Mouse (Mus musculus) midbrain, embryonic 16.5 days (tissue): ENCODE results near the gene Rgs13. TPM values are rescaled to one million over a fixed set of nuclear protein-coding genes. Genes with fewer than 3 reads are reported as not detected.

ENCODE experiments used
- ATAC-seq: fragments of 200-750 bp; cut with Nextera tagmentation; 2 replicates; pipeline ENCODE4 v1.8.0; 2017; ENCODE audit warnings: moderate TSS enrichment
- H3K27ac ChIP-seq: fragments of 300-500 bp; sonication (generic); 2 replicates; pipeline ENCODE4 v1.5.1; 2014; ENCODE audit warnings: mild to moderate bottlenecking, low read length, mixed read lengths
- H3K27me3 ChIP-seq: fragments of 300-500 bp; sonication (generic); 2 replicates; pipeline ENCODE4 v1.6.1; 2014; ENCODE audit warnings: low read depth, low read length, mixed read lengths; ENCODE audit not compliant: control insufficient read depth, insufficient read depth
- H3K36me3 ChIP-seq: fragments of 300-500 bp; sonication (generic); 2 replicates; pipeline ENCODE4 v1.6.1; 2014; ENCODE audit warnings: mild to moderate bottlenecking, low read length, moderate library complexity, mixed read lengths; ENCODE audit not compliant: control insufficient read depth, insufficient read depth
- H3K4me1 ChIP-seq: fragments of 300-500 bp; sonication (generic); 2 replicates; pipeline ENCODE4 v1.6.1; 2014; ENCODE audit warnings: mild to moderate bottlenecking, low read length, mixed read lengths; ENCODE audit not compliant: control insufficient read depth, insufficient read depth
- H3K4me2 ChIP-seq: fragments of 300-500 bp; sonication (generic); 2 replicates; pipeline ENCODE4 v1.6.1; 2014; ENCODE audit warnings: mild to moderate bottlenecking, low read length, mixed read lengths
- H3K4me3 ChIP-seq: fragments of 300-500 bp; sonication (generic); 2 replicates; pipeline ENCODE4 v1.5.1; 2014; ENCODE audit warnings: low read depth, mild to moderate bottlenecking, low read length, moderate library complexity, mixed read lengths
- H3K9ac ChIP-seq: fragments of 300-500 bp; sonication (generic); 2 replicates; pipeline ENCODE4 v1.6.1; 2014; ENCODE audit warnings: low read depth, low read length, mixed read lengths
- H3K9me3 ChIP-seq: fragments of 300-500 bp; sonication (generic); replicated peaks from 2 replicates; pipeline ENCODE4 v1.6.1; 2014; ENCODE audit warnings: mild to moderate bottlenecking, low read length, mixed read lengths; ENCODE audit not compliant: control insufficient read depth, poor library complexity, severe bottlenecking
- WGBS: fragments of 180-500 bp; shearing (Covaris S2); extraction: QIAGEN DNeasy Blood & Tissue Kit; methylation state at CpG from one replicate; pipeline ENCODE4 v1.1.7; 2014; 5-methylcytosine and 5-hydroxymethylcytosine counted together
- polyA plus RNA-seq: library from polyadenylated mRNA; unstranded; fragments of >200 nt; fragmentation: Nextera tagmentation; extraction: Ambion mirVana; gene quantifications from 2 replicates; pipeline ENCODE4 v1.2.1, GENCODE M21; 2015

Rgs13 gene
- polyA plus RNA-seq, 1 experiment from 2014 or later = 0.79 TPM

DNA sequence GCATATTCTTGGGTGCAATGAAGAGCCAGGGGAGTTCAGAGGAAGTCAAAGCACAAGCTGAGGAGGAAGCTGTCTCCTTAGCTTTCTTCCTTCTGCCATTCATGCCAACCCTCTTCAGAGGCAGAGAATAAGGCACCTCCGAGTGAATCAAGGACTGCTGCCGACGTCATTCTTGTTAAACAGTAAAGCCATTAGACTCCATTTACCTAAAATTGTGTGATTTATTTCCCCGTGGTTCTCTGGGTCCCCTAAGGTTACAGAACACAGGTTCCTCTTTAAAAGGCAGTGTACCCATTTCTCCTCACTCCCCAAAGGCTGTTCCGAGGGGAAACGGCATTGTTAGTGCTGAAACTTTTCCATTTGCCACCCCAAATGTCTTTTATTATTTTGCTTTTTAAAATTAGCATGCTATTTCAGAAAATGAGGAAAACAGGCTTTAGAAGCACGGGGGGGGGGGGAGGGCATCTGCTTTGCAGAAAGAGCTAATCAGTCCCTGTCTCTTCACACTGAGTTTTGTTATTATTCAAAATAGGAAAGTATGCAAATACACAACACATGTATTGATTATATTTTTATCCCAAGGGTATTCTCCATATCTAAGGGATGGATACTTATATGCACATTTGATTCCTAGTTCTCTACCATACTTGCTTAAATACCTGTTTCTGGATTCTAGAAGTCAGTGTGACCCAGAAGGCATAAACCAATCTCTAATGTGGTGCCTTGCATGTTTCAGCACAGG is 9.7 kb upstream of the Rgs13 start:
- no peak overlapping the region for H3K9ac ChIP-seq
- no peaks in the 10 kb centered on the region for H3K27me3 ChIP-seq
- ATAC-seq = no peak
- no peaks in the 10 kb centered on the region for H3K9me3 ChIP-seq
- H3K4me3 ChIP-seq = no peak overlapping the region
- H3K27ac ChIP-seq = no peak overlapping the region
- H3K4me1 ChIP-seq = no peaks in the 10 kb centered on the region; the same call in 1 of the 2 replicates
- WGBS = 60% methylated on average over 7 of the region's 7 CpGs
- H3K36me3 ChIP-seq = no peaks in the 10 kb centered on the region
- H3K4me2 ChIP-seq = no peak overlapping the region

DNA sequence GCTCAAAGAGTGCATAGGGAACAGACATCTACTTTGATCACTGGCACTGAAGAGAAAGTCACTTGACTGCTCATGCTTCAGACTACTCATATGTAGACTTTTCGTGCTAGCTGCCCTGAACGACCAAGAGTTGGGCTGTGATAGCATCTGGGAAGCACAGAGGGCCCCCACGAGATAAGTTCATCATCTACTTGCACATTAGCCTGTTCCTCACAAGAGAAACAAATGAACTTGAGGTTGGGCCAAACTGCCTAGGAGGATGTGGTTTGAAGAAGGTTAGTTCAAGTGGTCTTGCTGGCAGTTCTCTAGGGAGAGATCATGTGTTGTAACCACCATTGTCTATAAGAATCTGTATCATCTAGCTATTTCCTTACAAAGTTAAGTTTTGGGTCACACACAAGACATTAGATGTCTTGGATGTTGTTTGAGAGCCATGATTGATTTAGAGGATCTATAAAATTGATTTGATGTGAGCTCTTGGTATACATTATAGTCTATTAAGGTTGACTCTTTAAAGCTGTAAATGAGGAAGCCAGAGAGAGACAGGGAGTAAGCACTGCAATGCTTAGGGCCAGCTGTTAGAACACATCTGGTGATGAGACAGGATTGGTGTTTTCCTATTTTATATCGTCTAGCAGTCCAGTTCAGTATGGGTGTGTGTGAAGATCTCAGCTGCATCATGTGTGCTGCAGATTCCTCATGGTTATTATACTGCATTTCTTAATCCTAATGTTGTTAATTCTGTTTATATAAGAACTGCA is 8.0 kb upstream of the Rgs13 start:
- WGBS = 76% methylated on average over 4 of the region's 4 CpGs
- no peaks in the 10 kb centered on the region for H3K36me3 ChIP-seq

GRCm38 (mm10) chr1:144183622-144184021 is 6.5 kb upstream of the Rgs13 start:
- no peak for ATAC-seq
- Histone ChIP-seq H3K4me1 (no peaks in the 10 kb centered on the region), H3K36me3 (no peaks in the 10 kb centered on the region), H3K4me3 (no peak overlapping the region), H3K27me3 (no peaks in the 10 kb centered on the region), H3K9ac (no peak overlapping the region), H3K27ac (no peak overlapping the region), H3K9me3 (no peaks in the 10 kb centered on the region), H3K4me2 (no peak overlapping the region)

More for the DNA sequence above, 8.0 kb upstream of the Rgs13 start:
- no peak for ATAC-seq
- Histone ChIP-seq H3K9ac (no peak overlapping the region), H3K27ac (no peak overlapping the region), H3K27me3 (no peaks in the 10 kb centered on the region), H3K4me1 (no peaks in the 10 kb centered on the region; the same call in 1 of the 2 replicates), H3K4me2 (no peak overlapping the region), H3K9me3 (no peaks in the 10 kb centered on the region), H3K4me3 (no peak overlapping the region)

- no peak overlapping the region for H3K9ac ChIP-seq
- H3K4me2 ChIP-seq = no peak overlapping the region
- no peak overlapping the region for H3K27ac ChIP-seq
- H3K4me1 ChIP-seq = 0 out of 2 replicates have a peak, but pooled peaks cover 3% of the 10 kb centered on the region
- H3K4me3 ChIP-seq = no peak overlapping the region
- no peaks in the 10 kb centered on the region for H3K36me3 ChIP-seq
- 95% methylated on average over 4 of the region's 4 CpGs for WGBS
- no peaks in the 10 kb centered on the region for H3K27me3 ChIP-seq
- H3K9me3 ChIP-seq = no peaks in the 10 kb centered on the region
- no peak for ATAC-seq
These were observed 2.4 kb upstream of the Rgs13 start for GRCm38 (mm10) chr1:144179559-144179958.

DNA sequence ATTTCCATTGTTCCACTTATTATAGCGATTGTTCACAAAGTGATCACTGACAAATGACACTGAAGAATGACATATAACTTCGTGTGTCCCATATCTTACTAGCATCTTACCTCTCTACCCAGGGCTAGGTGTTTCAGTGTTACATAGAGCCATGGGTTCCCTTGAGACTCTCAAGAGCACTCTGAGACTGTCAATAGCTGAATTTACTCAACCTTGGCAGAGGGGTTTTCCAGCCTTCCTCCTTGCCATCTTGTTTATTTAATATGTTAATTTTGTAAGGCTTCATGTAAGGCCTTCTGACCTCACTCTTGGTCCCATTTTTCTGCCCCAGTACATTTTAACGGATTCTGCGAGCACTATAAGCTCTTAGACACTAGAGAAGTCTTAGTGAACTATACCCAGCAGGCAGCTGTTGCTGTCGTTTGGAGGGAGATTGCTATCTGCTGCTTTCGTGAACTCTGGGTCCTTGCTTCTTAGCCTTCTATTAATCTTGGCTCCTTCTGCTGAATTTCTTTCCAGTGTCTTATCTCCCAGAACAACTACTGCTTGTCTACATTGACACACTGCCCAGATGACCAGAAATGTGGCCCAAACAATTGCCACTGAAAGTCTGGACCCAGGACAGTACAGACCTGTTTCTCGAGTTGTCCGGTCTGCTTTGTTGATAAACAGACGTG is 1.2 kb upstream of the Rgs13 start:
- Histone ChIP-seq H3K4me3 (no peak overlapping the region), H3K9ac (no peak overlapping the region), H3K27ac (no peak overlapping the region), H3K9me3 (no peaks in the 10 kb centered on the region), H3K27me3 (no peaks in the 10 kb centered on the region), H3K4me2 (no peak overlapping the region), H3K36me3 (no peaks in the 10 kb centered on the region), H3K4me1 (0 out of 2 replicates have a peak, but pooled peaks cover 3% of the 10 kb centered on the region)
- WGBS = 70% methylated on average over 9 of the region's 9 CpGs
- ATAC-seq = no peak

DNA sequence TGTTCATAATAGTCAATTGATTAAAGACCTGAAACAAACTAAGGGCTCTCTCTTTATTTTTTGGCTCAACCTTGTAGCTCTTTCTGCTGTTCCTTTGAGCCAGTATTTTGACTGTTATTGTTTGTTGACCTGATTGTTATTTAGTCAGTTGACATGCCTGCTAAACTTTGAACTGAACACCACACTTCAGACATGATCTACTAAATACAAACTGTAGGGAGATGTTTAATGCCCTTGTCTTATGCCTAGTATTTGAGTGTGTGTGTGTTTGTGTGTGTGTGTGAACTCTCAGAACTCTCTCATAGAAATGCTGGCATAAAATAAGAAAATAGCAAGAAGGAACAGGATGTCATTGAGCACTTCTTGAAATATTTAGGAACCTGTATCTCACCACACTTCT is 448 bp upstream of the Rgs13 start:
- Histone ChIP-seq H3K27ac (no peak overlapping the region), H3K4me3 (no peak overlapping the region), H3K4me1 (0 out of 2 replicates have a peak, but pooled peaks cover 3% of the 10 kb centered on the region), H3K36me3 (no peaks in the 10 kb centered on the region), H3K9me3 (no peaks in the 10 kb centered on the region), H3K9ac (no peak overlapping the region), H3K27me3 (no peaks in the 10 kb centered on the region), H3K4me2 (no peak overlapping the region)
- no peak for ATAC-seq

- H3K27ac ChIP-seq = no peak overlapping the region
- H3K4me3 ChIP-seq = no peak overlapping the region
- no peaks in the 10 kb centered on the region for H3K9me3 ChIP-seq
- no peaks in the 10 kb centered on the region for H3K36me3 ChIP-seq
- H3K4me2 ChIP-seq = no peak overlapping the region
- no peak overlapping the region for H3K9ac ChIP-seq
- 92% methylated on average over 6 of the region's 6 CpGs for WGBS
- H3K27me3 ChIP-seq = no peaks in the 10 kb centered on the region
- H3K4me1 ChIP-seq = 0 out of 2 replicates have a peak, but pooled peaks cover 3% of the 10 kb centered on the region
- no peak for ATAC-seq
These were observed 2.4 kb downstream of the Rgs13 start for GRCm38 (mm10) chr1:144174760-144175159.

DNA sequence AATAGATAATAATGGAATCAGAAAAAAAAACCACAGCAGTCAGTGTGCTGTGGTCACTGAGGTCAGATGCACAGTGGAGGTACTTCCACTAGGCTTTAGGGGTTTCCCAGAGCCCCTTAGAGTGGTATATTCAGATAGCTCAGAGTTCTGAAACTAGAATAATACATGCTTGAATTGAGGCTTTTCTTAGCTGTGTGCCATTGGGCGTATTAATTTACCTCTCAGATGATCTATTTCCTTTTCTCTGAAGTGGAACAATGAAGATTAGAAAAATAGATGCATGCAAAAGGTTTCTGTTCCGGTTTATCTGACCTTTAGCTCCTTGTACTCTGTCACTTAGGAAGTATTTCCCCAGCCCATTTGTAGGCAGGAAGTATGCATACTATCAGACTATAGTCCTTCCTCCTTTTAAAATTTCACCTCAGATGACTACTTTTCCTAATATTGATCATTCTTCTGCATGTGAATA is 3.6 kb downstream of the Rgs13 start:
- WGBS = 72% methylated on average over 2 of the region's 2 CpGs
- Histone ChIP-seq H3K9ac (no peak overlapping the region), H3K4me3 (no peak overlapping the region), H3K4me2 (no peak overlapping the region), H3K27ac (no peak overlapping the region), H3K36me3 (no peaks in the 10 kb centered on the region), H3K4me1 (0 out of 2 replicates have a peak, but pooled peaks cover 3% of the 10 kb centered on the region), H3K27me3 (no peaks in the 10 kb centered on the region), H3K9me3 (no peaks in the 10 kb centered on the region)
- no peak for ATAC-seq
